Mouse (Mus musculus) liver, adult 2 months (tissue): ENCODE measurements around the gene Alox12.

Experiments
- CTCF ChIP-seq: fragments of 200-500 bp; IDR thresholded peaks from 2 replicates; pipeline ENCODE4 v1.5.1; 2011; ENCODE audit warnings: low read depth, low read length, control low read depth
- POLR2A ChIP-seq: fragments of 200-500 bp; IDR thresholded peaks from 2 replicates; pipeline ENCODE4 v1.6.1; 2011; ENCODE audit warnings: low read length, control low read depth; ENCODE audit not compliant: insufficient read depth; ENCODE audit errors: extremely low read depth

GRCm38 (mm10) chr11:70289236-70289635 lies 34.1 kb upstream of the Alox12 start:
- TF ChIP-seq CTCF (no peak), POLR2A (no peak)
